Mouse (Mus musculus) neural tube, embryonic 15.5 days (tissue): ENCODE data around the gene Mcfd2. TPM values are rescaled to one million over a fixed set of nuclear protein-coding genes. Genes with fewer than 3 reads are reported as not detected.
"Not testable (repeated sequence)": the region's sequence is repeated elsewhere in the genome, so short reads cannot be mapped to it uniquely, and the experiment has no call there.

ENCODE experiments used
- ATAC-seq: fragments of 200-750 bp; cut with Nextera tagmentation; 2 replicates; pipeline ENCODE4 v1.8.0; 2017; ENCODE audit warnings: mild to moderate bottlenecking, moderate TSS enrichment, moderate library complexity; ENCODE audit not compliant: low FRiP score
- H3K27ac ChIP-seq: fragments of 300-500 bp; sonication (generic); replicated peaks from 2 replicates; pipeline ENCODE4 v1.5.1; 2015; ENCODE audit warnings: mild to moderate bottlenecking, inconsistent platforms
- H3K27me3 ChIP-seq: fragments of 300-500 bp; sonication (generic); replicated peaks from 2 replicates; pipeline ENCODE4 v1.6.1; 2015; ENCODE audit warnings: inconsistent platforms
- H3K36me3 ChIP-seq: fragments of 300-500 bp; sonication (generic); 2 replicates; pipeline ENCODE4 v1.6.1; 2015; ENCODE audit warnings: inconsistent platforms
- H3K4me1 ChIP-seq: fragments of 300-500 bp; sonication (generic); 2 replicates; pipeline ENCODE4 v1.6.1; 2015; ENCODE audit warnings: inconsistent platforms
- H3K4me2 ChIP-seq: fragments of 300-500 bp; sonication (generic); 2 replicates; pipeline ENCODE4 v1.6.1; 2015; ENCODE audit warnings: inconsistent platforms, mild to moderate bottlenecking, moderate library complexity
- H3K4me3 ChIP-seq: fragments of 300-500 bp; sonication (generic); replicated peaks from 2 replicates; pipeline ENCODE4 v1.5.1; 2015; ENCODE audit warnings: mild to moderate bottlenecking, inconsistent platforms
- H3K9ac ChIP-seq: fragments of 300-500 bp; sonication (generic); replicated peaks from 2 replicates; pipeline ENCODE4 v1.6.1; 2015; ENCODE audit warnings: mild to moderate bottlenecking, inconsistent platforms
- H3K9me3 ChIP-seq: fragments of 300-500 bp; sonication (generic); replicated peaks from 2 replicates; pipeline ENCODE4 v1.6.1; 2016; ENCODE audit warnings: inconsistent platforms
- WGBS: fragments of 180-500 bp; shearing (Covaris S2); methylation state at CpG from one replicate; pipeline ENCODE4 v1.1.7; 2015; ENCODE audit warnings: mixed read lengths; 5-methylcytosine and 5-hydroxymethylcytosine counted together
- polyA plus RNA-seq: library from polyadenylated mRNA; unstranded; fragments of >200 nt; fragmentation: Nextera tagmentation; extraction: Ambion mirVana; gene quantifications from 2 replicates; pipeline ENCODE4 v1.2.1, GENCODE M21; 2015

Gene Mcfd2
- polyA plus RNA-seq, 1 experiment from 2014 or later, result 45.3 TPM

DNA sequence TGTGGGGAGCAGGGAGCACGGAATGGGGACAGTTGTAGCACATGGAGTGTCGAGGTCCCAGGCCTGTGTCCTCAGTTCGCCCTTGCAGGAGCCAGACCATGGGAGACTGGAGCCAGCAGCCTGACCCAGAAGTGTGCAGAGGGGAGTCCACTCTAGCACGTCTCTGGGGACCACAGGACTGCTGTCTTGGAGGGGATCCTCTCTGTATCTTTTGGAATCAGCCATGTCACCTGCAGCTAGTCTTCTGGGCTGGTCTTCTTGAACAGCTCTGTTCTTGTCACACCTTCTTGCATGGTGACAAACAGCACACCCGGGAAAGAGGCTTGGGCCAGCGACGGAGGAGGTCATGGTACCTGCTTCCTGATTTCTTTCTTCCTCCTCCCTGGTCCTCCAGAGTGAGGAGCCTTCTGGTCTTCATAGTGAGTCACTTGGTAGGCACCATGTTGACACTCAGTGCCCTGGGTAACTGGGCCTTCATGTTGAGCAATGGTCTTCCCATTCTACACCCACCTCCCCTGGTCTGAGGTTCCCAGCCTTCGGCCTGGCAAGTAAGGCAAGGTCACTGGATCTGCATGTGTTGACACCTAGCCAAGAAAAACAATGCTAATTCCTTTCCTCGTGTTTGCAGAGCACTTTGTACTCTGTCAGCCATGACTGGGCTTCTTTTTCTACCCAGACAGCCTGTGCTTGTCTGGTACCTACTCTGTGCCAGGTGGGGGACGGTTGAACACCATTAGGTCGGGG lies 38.6 kb upstream of the Mcfd2 start:
- 84% methylated on average over 11 of the region's 11 CpGs for WGBS
- no peaks in the 10 kb centered on the region for H3K9me3 ChIP-seq
- H3K36me3 ChIP-seq, result 0 out of 2 replicates have a peak, but pooled peaks cover 1% of the 10 kb centered on the region
- no peak overlapping the region for H3K4me2 ChIP-seq
- no peak overlapping the region for H3K4me3 ChIP-seq
- no peak overlapping the region for H3K27ac ChIP-seq
- no peak overlapping the region for H3K9ac ChIP-seq
- no peaks in the 10 kb centered on the region for H3K27me3 ChIP-seq
- H3K4me1 ChIP-seq, result no peaks in the 10 kb centered on the region
- no peak for ATAC-seq

GRCm38 (mm10) chr17:87302014-87302794 lies 36.5 kb upstream of the Mcfd2 start:
- Histone ChIP-seq H3K4me2 (no peak overlapping the region), H3K9me3 (no peaks in the 10 kb centered on the region), H3K9ac (no peak overlapping the region), H3K4me3 (no peak overlapping the region), H3K36me3 (no peaks in the 10 kb centered on the region), H3K27me3 (no peaks in the 10 kb centered on the region), H3K4me1 (no peaks in the 10 kb centered on the region), H3K27ac (no peak overlapping the region)
- no peak for ATAC-seq
- 85% methylated on average over 13 of the region's 13 CpGs for WGBS

DNA sequence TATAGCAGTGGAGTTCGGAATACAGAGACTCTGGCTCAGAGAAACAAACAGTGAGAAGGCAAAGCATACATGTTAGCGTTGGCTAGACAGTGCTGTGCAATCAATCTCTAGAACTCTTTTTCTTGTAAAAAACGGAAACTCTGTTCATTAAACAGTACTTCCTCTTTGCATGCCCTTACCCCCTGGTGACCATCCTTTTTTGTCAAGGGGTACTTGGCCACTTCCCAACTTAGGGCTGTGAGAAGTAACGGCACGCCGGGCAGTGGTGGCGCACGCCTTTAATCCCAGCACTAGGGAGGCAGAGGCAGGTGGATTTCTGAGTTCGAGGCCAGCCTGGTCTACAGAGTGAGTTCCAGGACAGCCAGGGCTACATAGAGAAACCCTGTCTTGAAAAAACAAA lies 35.9 kb upstream of the Mcfd2 start:
- H3K4me3 ChIP-seq, H3K9me3 ChIP-seq, H3K4me2 ChIP-seq, H3K4me1 ChIP-seq, H3K36me3 ChIP-seq, H3K27ac ChIP-seq, H3K9ac ChIP-seq, H3K27me3 ChIP-seq, ATAC-seq: not testable (repeated sequence)
- 79% methylated on average over 9 of the region's 9 CpGs for WGBS

GRCm38 (mm10) chr17:87300340-87300739 lies 34.6 kb upstream of the Mcfd2 start:
- Histone ChIP-seq H3K4me2 (no peak overlapping the region), H3K27ac (no peak overlapping the region), H3K36me3 (no peaks in the 10 kb centered on the region), H3K27me3 (no peaks in the 10 kb centered on the region), H3K4me1 (no peaks in the 10 kb centered on the region), H3K9ac (no peak overlapping the region), H3K9me3 (no peaks in the 10 kb centered on the region), H3K4me3 (no peak overlapping the region)
- WGBS, result 88% methylated on average over 10 of the region's 10 CpGs
- no peak for ATAC-seq

- ATAC-seq, result no peak
- Histone ChIP-seq H3K27ac (no peak overlapping the region), H3K4me3 (no peak overlapping the region), H3K9me3 (no peaks in the 10 kb centered on the region), H3K9ac (no peak overlapping the region), H3K36me3 (no peaks in the 10 kb centered on the region), H3K27me3 (no peaks in the 10 kb centered on the region), H3K4me1 (no peaks in the 10 kb centered on the region), H3K4me2 (no peak overlapping the region)
- 93% methylated on average over 6 of the region's 6 CpGs for WGBS
These were observed 33.2 kb upstream of the Mcfd2 start for GRCm38 (mm10) chr17:87298944-87299343.

- not testable (repeated sequence) for H3K4me2 ChIP-seq, H3K9me3 ChIP-seq
- 86% methylated on average over 1 of the region's 1 CpGs for WGBS
These were observed 31.0 kb upstream of the Mcfd2 start for GRCm38 (mm10) chr17:87296701-87297100.

GRCm38 (mm10) chr17:87295738-87296137 lies 30.0 kb upstream of the Mcfd2 start:
- Histone ChIP-seq H3K9ac (no peak overlapping the region), H3K27ac (no peak overlapping the region), H3K4me3 (no peak overlapping the region), H3K4me2 (no peak overlapping the region), H3K36me3 (no peaks in the 10 kb centered on the region), H3K27me3 (no peaks in the 10 kb centered on the region), H3K9me3 (no peaks in the 10 kb centered on the region), H3K4me1 (no peaks in the 10 kb centered on the region)
- no peak for ATAC-seq
- WGBS, result 83% methylated on average over 7 of the region's 7 CpGs

More at GRCm38 (mm10) chr17:87296701-87297100, 31.0 kb upstream of the Mcfd2 start:
- not testable (repeated sequence) for H3K27ac ChIP-seq, ATAC-seq, H3K9ac ChIP-seq, H3K27me3 ChIP-seq, H3K4me3 ChIP-seq, H3K36me3 ChIP-seq, H3K4me1 ChIP-seq

- H3K4me1 ChIP-seq, result no peaks in the 10 kb centered on the region
- 94% methylated on average over 5 of the region's 5 CpGs for WGBS
- H3K27ac ChIP-seq, result no peak overlapping the region
- H3K36me3 ChIP-seq, result no peaks in the 10 kb centered on the region
- H3K9me3 ChIP-seq, result no peaks in the 10 kb centered on the region
- ATAC-seq, result no peak
- no peak overlapping the region for H3K4me2 ChIP-seq
- H3K9ac ChIP-seq, result no peak overlapping the region
- H3K4me3 ChIP-seq, result no peak overlapping the region
- H3K27me3 ChIP-seq, result no peaks in the 10 kb centered on the region
These were observed 27.4 kb upstream of the Mcfd2 start for GRCm38 (mm10) chr17:87293125-87293524.

DNA sequence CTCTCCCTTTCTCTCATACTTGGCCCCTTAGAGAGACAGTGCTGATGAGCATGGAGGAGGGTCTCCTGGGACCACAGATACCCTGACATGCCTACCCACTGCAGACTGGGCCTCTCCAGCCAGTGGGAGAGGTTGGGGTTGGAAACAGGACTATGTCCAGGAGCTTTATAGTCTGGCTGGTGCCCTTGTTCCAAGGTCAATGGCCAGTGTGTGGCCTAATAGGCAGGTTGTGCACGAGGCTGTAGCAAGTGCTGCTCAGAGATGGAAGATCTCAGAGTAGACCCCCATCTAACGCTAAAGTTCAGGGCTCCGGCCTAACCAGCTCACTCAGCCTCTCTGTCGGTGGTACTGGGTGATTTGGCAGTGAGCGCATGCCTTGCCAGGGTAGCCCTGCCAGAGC lies 26.0 kb upstream of the Mcfd2 start:
- Histone ChIP-seq H3K4me2 (no peak overlapping the region), H3K9me3 (no peaks in the 10 kb centered on the region), H3K36me3 (no peaks in the 10 kb centered on the region), H3K27me3 (no peaks in the 10 kb centered on the region), H3K4me1 (no peaks in the 10 kb centered on the region), H3K27ac (no peak overlapping the region), H3K9ac (no peak overlapping the region), H3K4me3 (no peak overlapping the region)
- no peak for ATAC-seq
- WGBS, result 93% methylated on average over 5 of the region's 5 CpGs

GRCm38 (mm10) chr17:87291037-87291436 lies 25.3 kb upstream of the Mcfd2 start:
- H3K9me3 ChIP-seq, result no peaks in the 10 kb centered on the region
- H3K9ac ChIP-seq, result no peak overlapping the region
- no peak overlapping the region for H3K27ac ChIP-seq
- 86% methylated on average over 7 of the region's 7 CpGs for WGBS
- no peaks in the 10 kb centered on the region for H3K36me3 ChIP-seq
- H3K4me2 ChIP-seq, result no peak overlapping the region
- no peak overlapping the region for H3K4me3 ChIP-seq
- ATAC-seq, result no peak
- no peaks in the 10 kb centered on the region for H3K27me3 ChIP-seq
- no peaks in the 10 kb centered on the region for H3K4me1 ChIP-seq

DNA sequence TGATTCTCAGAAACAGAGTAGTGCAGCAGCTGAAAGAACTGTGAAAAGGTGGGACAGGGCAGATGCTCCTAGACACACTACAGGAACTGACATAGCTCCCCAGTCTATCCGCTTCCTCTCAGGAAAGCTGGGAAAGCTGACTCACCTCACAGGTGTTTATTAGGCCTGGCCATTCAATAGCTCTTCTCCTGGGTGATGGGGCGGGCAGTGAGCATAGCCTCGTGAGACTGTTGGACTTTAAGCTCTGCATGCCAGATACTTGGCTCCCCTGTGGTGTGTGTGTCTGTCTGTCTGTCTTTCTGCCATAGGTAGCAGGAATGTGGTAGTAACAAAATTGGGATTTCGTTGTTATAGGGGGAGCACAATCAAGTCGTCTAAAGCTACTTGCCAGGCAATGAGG lies 23.6 kb upstream of the Mcfd2 start:
- H3K9me3 ChIP-seq, result no peaks in the 10 kb centered on the region
- no peaks in the 10 kb centered on the region for H3K36me3 ChIP-seq
- no peak overlapping the region for H3K9ac ChIP-seq
- WGBS, result 68% methylated on average over 5 of the region's 5 CpGs
- peaks cover 8% of the 10 kb centered on the region for H3K27me3 ChIP-seq
- no peak for ATAC-seq
- no peak overlapping the region for H3K4me3 ChIP-seq
- H3K4me1 ChIP-seq, result peaks cover 3% of the 10 kb centered on the region
- H3K4me2 ChIP-seq, result no peak overlapping the region
- H3K27ac ChIP-seq, result no peak overlapping the region

GRCm38 (mm10) chr17:87288131-87288530 lies 22.4 kb upstream of the Mcfd2 start:
- Histone ChIP-seq H3K36me3 (no peaks in the 10 kb centered on the region), H3K27me3 (peaks cover 15% of the 10 kb centered on the region), H3K9me3 (no peaks in the 10 kb centered on the region), H3K4me1 (peaks cover 15% of the 10 kb centered on the region), H3K4me2 (no peak overlapping the region), H3K4me3 (no peak overlapping the region), H3K9ac (no peak overlapping the region), H3K27ac (no peak overlapping the region)
- 41% methylated on average over 12 of the region's 12 CpGs for WGBS
- ATAC-seq, result no peak
